Mouse (Mus musculus) heart, adult 2 months (tissue): ENCODE measurements around the gene Trak2.
"Not testable (repeated sequence)": the region's sequence is repeated elsewhere in the genome, so short reads cannot be mapped to it uniquely, and the experiment has no call there.

Source experiments
- CTCF ChIP-seq: fragments of 200-600 bp; IDR thresholded peaks from 2 replicates; pipeline ENCODE4 v1.8.1; 2022; ENCODE audit warnings: antibody characterized with exemption, mild to moderate bottlenecking, moderate library complexity
- POLR2A ChIP-seq: fragments of 200-500 bp; IDR thresholded peaks from 2 replicates; pipeline ENCODE4 v1.6.1; 2011; ENCODE audit warnings: mild to moderate bottlenecking, low read depth, low read length, control low read depth; ENCODE audit not compliant: insufficient read depth

DNA sequence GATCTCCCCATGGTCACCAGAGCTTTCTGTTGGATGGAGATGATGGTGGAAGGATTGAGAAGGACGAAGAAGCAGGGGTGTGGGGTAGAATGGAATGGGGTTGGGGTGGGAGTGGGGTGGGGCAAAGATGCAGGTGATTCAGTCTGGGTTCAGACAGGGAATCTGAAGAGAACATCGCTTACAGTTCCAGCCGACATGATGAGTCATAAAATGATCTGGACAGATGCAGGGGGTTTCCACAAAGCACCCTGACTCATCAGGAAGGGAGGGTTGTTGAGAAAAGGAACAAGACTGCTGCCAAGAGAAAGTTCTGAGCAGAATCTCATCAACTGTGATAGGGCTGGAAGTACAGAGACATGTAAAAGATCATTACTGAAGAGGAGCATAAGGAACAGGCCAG, 116.4 kb downstream of the Trak2 start:
- not testable (repeated sequence) for TF ChIP-seq CTCF, POLR2A
